Mouse (Mus musculus) lung, adult 18-20 months (tissue): ENCODE results near the gene Stambpl1.

ENCODE experiments used
- DNase-seq, 2 experiments: peaks; one replicate each; pipeline ENCODE4 v3.0.0; 2022; ENCODE audit warnings: mixed read lengths in 2 of 2

The Stambpl1 gene

DNA sequence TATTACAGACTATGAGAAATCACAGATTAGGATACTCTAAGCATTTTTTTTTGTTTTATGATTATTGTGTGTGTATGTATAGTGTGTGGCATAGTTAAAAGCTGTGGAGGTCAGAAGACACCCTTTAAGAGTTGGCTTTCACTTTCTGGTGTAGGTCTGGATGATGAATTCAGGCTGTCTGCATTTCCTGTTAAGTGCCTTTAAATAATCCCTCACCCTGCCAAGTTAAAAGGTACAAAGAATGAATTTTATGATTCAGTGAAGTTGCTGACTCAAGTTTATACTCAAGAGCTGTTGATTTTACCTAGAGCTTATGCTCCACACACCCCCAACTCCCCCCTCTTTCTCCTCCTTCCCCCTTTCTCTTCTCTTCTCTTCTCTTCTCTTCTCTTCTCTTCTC lies 95.2 kb downstream of the Stambpl1 start:
- DNase-seq: no peak

DNA sequence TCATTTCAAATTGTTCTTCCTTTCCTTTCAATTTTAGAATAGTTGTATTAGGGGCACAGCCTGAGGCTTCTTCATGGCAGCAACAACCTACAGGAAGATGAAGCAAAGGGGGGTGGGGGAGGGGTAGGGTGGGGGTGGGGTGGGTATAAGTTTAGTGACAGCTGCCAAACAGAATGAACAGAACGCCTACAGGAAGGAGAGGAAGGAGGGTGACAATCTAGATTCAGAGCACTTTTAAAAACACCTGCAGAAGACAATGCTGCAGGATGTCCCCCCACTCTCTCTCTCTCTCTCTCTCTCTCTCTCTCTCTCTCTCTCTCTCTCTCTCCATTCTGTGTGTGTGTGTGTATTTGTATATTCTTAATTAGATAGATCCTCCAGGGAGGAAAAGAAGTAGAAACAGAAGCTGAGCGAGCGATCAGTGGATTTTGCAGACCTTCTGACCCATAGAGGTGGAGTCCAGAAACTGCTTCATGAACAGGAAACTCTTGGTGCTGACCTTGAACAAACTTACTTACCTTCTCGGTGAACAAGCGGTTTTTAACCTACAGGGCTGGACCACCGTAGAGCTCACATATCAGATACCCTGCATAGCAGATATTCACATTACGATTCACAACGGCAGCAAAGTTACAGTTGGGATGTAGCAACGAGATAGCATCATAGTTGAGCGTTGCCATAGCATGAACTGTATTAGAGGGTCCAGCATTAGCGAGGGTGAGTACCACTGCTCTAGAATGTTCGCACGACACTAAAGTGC lies 95.8 kb downstream of the Stambpl1 start:
- no peak for DNase-seq

DNA sequence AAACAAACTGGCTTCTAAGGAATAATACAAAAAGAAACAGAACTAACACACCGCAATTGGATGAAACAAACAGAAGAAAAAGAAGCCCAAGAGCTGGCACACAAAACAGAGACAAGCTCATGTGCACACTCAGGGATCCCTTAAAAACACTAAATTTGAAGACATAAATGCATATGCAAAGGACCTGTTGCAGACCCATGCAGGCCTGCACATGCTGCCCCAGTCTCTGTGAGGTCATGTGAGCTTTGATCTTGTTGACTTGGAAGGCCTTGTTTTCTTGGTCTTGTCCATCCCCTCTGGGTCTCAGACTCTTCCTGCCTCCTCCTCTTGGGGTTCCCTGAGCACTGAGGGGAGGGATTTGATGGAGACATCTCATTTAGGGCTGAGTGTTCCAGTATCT lies 96.7 kb downstream of the Stambpl1 start:
- DNase-seq: no peak
